Mouse (Mus musculus): ENCODE data around the gene Nfic. TPM values are rescaled to one million over a fixed set of nuclear protein-coding genes. Genes with fewer than 3 reads are reported as not detected.

Gene Nfic
- total RNA-seq, 4 experiments from 2014 or later = 52.8 to 61.6 (median 58.7) TPM

- no peak for DNase-seq (ENCODE audit: low spot score in 2 of 2)
These were observed 66.1 kb downstream of the Nfic start for GRCm38 (mm10) chr10:81389373-81389772.

GRCm38 (mm10) chr10:81388505-81389055 is 66.9 kb downstream of the Nfic start, which contains the start of gene Gm48552:
Gm48552 (plus strand) TSS chr10:81389005.
- DNase-seq (ENCODE audit: low spot score in 2 of 2) = no peak

GRCm38 (mm10) chr10:81387716-81388115 is 67.7 kb downstream of the Nfic start:
- no peak for DNase-seq (ENCODE audit: low spot score in 2 of 2)

GRCm38 (mm10) chr10:81385603-81386306 is 69.7 kb downstream of the Nfic start:
- DNase-seq (ENCODE audit: low spot score in 2 of 2) = no peak

- DNase-seq (ENCODE audit: low spot score in 2 of 2) = no peak
These were observed 70.8 kb downstream of the Nfic start for GRCm38 (mm10) chr10:81384605-81384982.

- peak; percentile 98 to 99 for DNase-seq (ENCODE audit: low spot score in 2 of 2)
These were observed 71.4 kb downstream of the Nfic start, which contains the start of the genes Dohh and Gm48551 for GRCm38 (mm10) chr10:81383802-81384604. Dohh (plus strand) TSS chr10:81384428. Gm48551 (plus strand) TSS chr10:81384466.

- DNase-seq (ENCODE audit: low spot score in 2 of 2) = no peak
These were observed 73.4 kb downstream of the Nfic start for GRCm38 (mm10) chr10:81382039-81382438.

GRCm38 (mm10) chr10:81379809-81380378 is 75.5 kb downstream of the Nfic start:
- DNase-seq (ENCODE audit: low spot score in 2 of 2) = no peak

GRCm38 (mm10) chr10:81379183-81379553 is 76.3 kb downstream of the Nfic start:
- DNase-seq (ENCODE audit: low spot score in 2 of 2) = no peak

GRCm38 (mm10) chr10:81378553-81379182 is 76.8 kb downstream of the Nfic start:
- DNase-seq (ENCODE audit: low spot score in 2 of 2) = peak; percentile 100

GRCm38 (mm10) chr10:81377793-81378552 is 77.5 kb downstream of the Nfic start, which contains the start of gene Fzr1:
Fzr1 (minus strand) TSS chr10:81378516.
- DNase-seq (ENCODE audit: low spot score in 2 of 2) = no peak

- DNase-seq (ENCODE audit: low spot score in 2 of 2) = no peak
These were observed 78.1 kb downstream of the Nfic start for GRCm38 (mm10) chr10:81377362-81377664.

GRCm38 (mm10) chr10:81376561-81377361 is 78.7 kb downstream of the Nfic start:
- DNase-seq (ENCODE audit: low spot score in 2 of 2) = no peak

- DNase-seq (ENCODE audit: low spot score in 2 of 2) = no peak
These were observed 80.1 kb downstream of the Nfic start for GRCm38 (mm10) chr10:81375322-81375721.

- DNase-seq (ENCODE audit: low spot score in 2 of 2) = no peak
These were observed 88.3 kb downstream of the Nfic start for GRCm38 (mm10) chr10:81367207-81367495.

- DNase-seq (ENCODE audit: low spot score in 2 of 2) = no peak
These were observed 88.8 kb downstream of the Nfic start for GRCm38 (mm10) chr10:81366477-81367206.

GRCm38 (mm10) chr10:81365672-81366476 is 89.6 kb downstream of the Nfic start, which contains the start of gene 4930404N11Rik:
4930404N11Rik (minus strand) TSS chr10:81365816.
- no peak for DNase-seq (ENCODE audit: low spot score in 2 of 2)

GRCm38 (mm10) chr10:81365073-81365472 is 90.4 kb downstream of the Nfic start:
- DNase-seq (ENCODE audit: low spot score in 2 of 2) = no peak
